Mouse (Mus musculus) limb, embryonic 12.5 days (tissue): Measurements from ENCODE around the gene Glt1d1. TPM values are rescaled to one million over a fixed set of nuclear protein-coding genes. Genes with fewer than 3 reads are reported as not detected.

Experiments used
- ATAC-seq: fragments of 200-750 bp; cut with Nextera tagmentation; 2 replicates; pipeline ENCODE4 v1.8.0; 2017; ENCODE audit warnings: low read depth, moderate TSS enrichment; ENCODE audit not compliant: insufficient number of reproducible peaks, insufficient read depth, low FRiP score, low TSS enrichment
- H3K27ac ChIP-seq: fragments of 300-500 bp; sonication (generic); 2 replicates; pipeline ENCODE4 v1.5.1; 2016; ENCODE audit warnings: mild to moderate bottlenecking, moderate library complexity
- H3K27me3 ChIP-seq: fragments of 300-500 bp; sonication (generic); 2 replicates; pipeline ENCODE4 v1.6.1; 2016; ENCODE audit warnings: mild to moderate bottlenecking, moderate library complexity
- H3K36me3 ChIP-seq: fragments of 300-500 bp; sonication (generic); 2 replicates; pipeline ENCODE4 v1.6.1; 2016; ENCODE audit warnings: mild to moderate bottlenecking, moderate library complexity
- H3K4me1 ChIP-seq: fragments of 300-500 bp; sonication (generic); replicated peaks from 2 replicates; pipeline ENCODE4 v1.6.1; 2016
- H3K4me2 ChIP-seq: fragments of 300-500 bp; sonication (generic); 2 replicates; pipeline ENCODE4 v1.6.1; 2016; ENCODE audit warnings: mild to moderate bottlenecking, moderate library complexity
- H3K4me3 ChIP-seq: fragments of 300-500 bp; sonication (generic); replicated peaks from 2 replicates; pipeline ENCODE4 v1.5.1; 2016; ENCODE audit warnings: mild to moderate bottlenecking
- H3K9ac ChIP-seq: fragments of 300-500 bp; sonication (generic); replicated peaks from 2 replicates; pipeline ENCODE4 v1.6.1; 2016; ENCODE audit warnings: mild to moderate bottlenecking, moderate library complexity
- H3K9me3 ChIP-seq: fragments of 300-500 bp; sonication (generic); 2 replicates; pipeline ENCODE4 v1.6.1; 2016; ENCODE audit warnings: mild to moderate bottlenecking, moderate library complexity
- WGBS: fragments of 180-500 bp; shearing (Covaris S2); methylation state at CpG from one replicate; pipeline ENCODE4 v1.1.7; 2016; 5-methylcytosine and 5-hydroxymethylcytosine counted together
- polyA plus RNA-seq: library from polyadenylated mRNA; unstranded; fragments of >200 nt; fragmentation: Nextera tagmentation; extraction: Ambion mirVana; gene quantifications from 2 replicates; pipeline ENCODE4 v1.2.1, GENCODE M21; 2016

Gene Glt1d1
- polyA plus RNA-seq, 1 experiment from 2014 or later: 0.98 TPM

DNA sequence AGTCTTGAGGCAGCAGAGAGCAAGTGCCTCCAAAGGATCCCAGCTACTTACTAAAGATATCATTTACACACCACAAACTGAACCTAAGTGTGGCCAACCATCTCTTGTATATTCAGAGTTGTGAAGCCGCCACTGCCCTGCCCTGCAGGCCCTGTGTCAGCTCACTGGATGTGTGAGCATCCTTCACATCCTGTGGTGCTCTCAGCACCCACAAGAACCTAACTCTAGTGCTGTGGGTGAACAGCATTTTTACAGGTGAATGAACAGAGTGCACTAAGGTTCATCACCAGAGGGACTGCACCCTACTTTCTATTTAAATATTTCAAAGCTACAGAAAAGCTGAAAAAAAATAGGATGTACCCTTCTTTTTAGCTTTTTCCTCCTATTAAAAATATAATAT lies 20.2 kb upstream of the Glt1d1 start:
- WGBS: 86% methylated on average over 1 of the region's 1 CpGs
- no peak overlapping the region for H3K4me3 ChIP-seq
- H3K27me3 ChIP-seq: no peaks in the 10 kb centered on the region
- no peaks in the 10 kb centered on the region for H3K9me3 ChIP-seq
- H3K4me1 ChIP-seq: peaks cover 24% of the 10 kb centered on the region
- H3K9ac ChIP-seq: no peak overlapping the region
- no peak overlapping the region for H3K4me2 ChIP-seq
- H3K27ac ChIP-seq: no peak overlapping the region
- peaks cover 18% of the 10 kb centered on the region for H3K36me3 ChIP-seq
- no peak for ATAC-seq

DNA sequence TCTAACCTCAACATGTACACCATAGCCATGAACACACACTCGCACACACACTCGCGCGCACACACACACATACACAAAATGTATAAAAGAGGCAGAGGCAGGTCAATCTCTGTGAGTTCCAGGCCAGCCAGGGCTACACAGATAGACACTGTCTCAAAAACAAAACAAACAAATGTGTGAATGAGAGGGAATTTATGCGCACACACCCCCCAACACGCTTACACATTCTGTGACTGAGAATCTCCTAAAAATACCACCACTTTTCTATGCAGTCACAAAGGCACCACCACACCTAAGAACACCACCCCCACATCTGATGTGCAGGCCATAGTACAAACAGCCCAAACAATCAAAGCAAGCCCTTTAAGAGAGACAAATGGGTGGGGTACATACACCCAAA lies 19.7 kb upstream of the Glt1d1 start:
- peaks cover 13% of the 10 kb centered on the region for H3K36me3 ChIP-seq
- H3K27me3 ChIP-seq: no peaks in the 10 kb centered on the region
- H3K4me1 ChIP-seq: peaks cover 24% of the 10 kb centered on the region
- H3K27ac ChIP-seq: no peak overlapping the region
- no peak overlapping the region for H3K4me2 ChIP-seq
- WGBS: 95% methylated on average over 6 of the region's 6 CpGs
- H3K9me3 ChIP-seq: no peaks in the 10 kb centered on the region
- ATAC-seq: no peak
- H3K4me3 ChIP-seq: no peak overlapping the region
- H3K9ac ChIP-seq: no peak overlapping the region

DNA sequence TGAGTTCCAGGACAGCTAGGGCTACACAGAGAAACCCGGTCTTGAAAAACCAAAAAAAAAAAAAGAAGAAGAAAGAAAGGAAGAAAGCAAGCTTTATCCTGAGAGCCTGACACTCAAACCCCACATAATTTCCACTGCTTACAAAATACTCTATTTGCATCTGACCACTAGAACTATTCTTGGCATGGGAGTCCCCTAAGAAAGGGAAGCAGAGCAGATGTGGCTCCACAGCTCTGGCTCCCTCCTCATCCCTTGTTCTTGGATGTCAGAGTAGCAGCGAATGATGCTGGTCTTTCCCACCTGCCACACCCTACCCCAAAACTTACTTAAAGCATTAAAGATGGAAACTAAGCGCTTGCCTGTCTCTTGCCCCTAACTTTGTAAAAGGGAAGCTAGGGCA lies 16.6 kb upstream of the Glt1d1 start:
- WGBS: 84% methylated on average over 3 of the region's 3 CpGs
- ATAC-seq: no peak
- H3K9ac ChIP-seq: peak overlapping the region; percentile 97

DNA sequence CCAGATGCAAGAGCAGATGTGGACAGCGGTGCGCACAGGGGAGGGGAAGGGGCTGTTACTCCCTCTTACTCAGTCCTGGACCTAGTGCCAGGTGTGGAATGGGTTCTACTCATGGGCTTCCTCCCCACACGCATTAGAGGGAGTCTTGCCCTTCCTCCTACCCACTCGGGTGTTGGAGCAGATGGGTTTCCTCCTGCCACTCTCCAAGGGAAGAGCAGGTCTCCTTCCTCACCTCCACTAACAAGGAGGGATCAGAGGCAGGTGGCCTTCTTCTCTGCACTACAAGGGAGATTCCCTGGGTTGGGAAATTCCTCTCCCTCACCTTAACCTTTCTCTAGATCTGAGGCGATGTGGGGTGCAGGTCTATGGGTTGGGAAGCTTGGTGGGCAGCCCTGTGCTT lies 15.9 kb upstream of the Glt1d1 start:
- H3K36me3 ChIP-seq: no peaks in the 10 kb centered on the region
- H3K4me3 ChIP-seq: peak overlapping the region; percentile 94
- no peak overlapping the region for H3K27ac ChIP-seq
- H3K27me3 ChIP-seq: peaks cover 9% of the 10 kb centered on the region; the same call in 1 of the 2 replicates
- peak overlapping the region; percentile 88 for H3K4me2 ChIP-seq
- no peaks in the 10 kb centered on the region for H3K9me3 ChIP-seq
- ATAC-seq: no peak
- peaks cover 21% of the 10 kb centered on the region for H3K4me1 ChIP-seq
- 11% methylated on average over 5 of the region's 5 CpGs for WGBS
- peak overlapping the region; percentile 97 for H3K9ac ChIP-seq

More for the DNA sequence above, 16.6 kb upstream of the Glt1d1 start:
- no peaks in the 10 kb centered on the region for H3K36me3 ChIP-seq
- peak overlapping the region; percentile 94 for H3K4me3 ChIP-seq
- peaks cover 5% of the 10 kb centered on the region; the same call in 1 of the 2 replicates for H3K27me3 ChIP-seq
- no peak overlapping the region for H3K27ac ChIP-seq
- peak overlapping the region; percentile 88 for H3K4me2 ChIP-seq
- peaks cover 24% of the 10 kb centered on the region for H3K4me1 ChIP-seq
- no peaks in the 10 kb centered on the region for H3K9me3 ChIP-seq

DNA sequence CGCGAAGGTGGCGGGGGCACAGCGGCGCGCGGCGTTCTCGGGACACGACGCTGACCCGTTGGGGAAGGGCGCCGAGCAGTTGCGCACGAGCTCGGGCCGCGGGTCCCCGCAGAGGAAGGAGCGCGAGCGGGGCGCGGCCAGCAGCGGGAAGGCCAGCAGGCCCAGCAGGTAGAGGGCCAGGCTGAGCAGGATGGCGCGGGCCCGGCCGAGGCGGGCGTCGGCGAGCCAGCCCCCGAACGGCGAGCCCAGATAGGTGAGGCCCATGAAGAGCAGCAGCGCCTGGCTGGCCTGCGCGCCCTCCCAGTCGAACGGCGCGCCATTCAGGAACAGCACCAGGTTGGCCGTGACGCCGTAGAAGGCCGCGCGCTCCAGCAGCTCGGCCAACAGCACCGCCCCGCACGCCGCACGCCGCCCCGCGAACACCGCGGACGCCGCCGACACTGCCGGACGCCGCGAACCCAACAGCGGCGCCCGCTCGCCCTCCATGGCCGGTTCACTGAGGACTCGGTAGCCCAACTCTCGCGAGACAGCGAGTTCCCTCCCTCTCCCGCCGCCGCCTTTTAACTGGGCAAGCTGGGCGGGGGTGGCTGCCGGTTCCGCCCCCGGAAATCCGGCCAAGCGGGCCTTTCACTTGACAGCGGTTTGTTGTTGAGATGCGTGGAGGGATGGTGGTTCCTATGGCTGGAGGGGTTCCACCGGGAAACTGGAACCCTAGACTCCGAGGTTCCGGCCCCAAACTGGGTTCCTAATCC lies 15.0 kb upstream of the Glt1d1 start:
- H3K4me3 ChIP-seq: peak overlapping the region; percentile 94
- WGBS: under 1% methylated on average over 83 of the region's 91 CpGs
- ATAC-seq: peak; percentile 88
- H3K9me3 ChIP-seq: no peaks in the 10 kb centered on the region
- H3K9ac ChIP-seq: peak overlapping the region; percentile 97
- peaks cover 17% of the 10 kb centered on the region for H3K4me1 ChIP-seq
- no peaks in the 10 kb centered on the region for H3K36me3 ChIP-seq
- H3K4me2 ChIP-seq: peak overlapping the region; percentile 88
- H3K27me3 ChIP-seq: peaks cover 9% of the 10 kb centered on the region; the same call in 1 of the 2 replicates
- peak overlapping the region; percentile 84 for H3K27ac ChIP-seq

DNA sequence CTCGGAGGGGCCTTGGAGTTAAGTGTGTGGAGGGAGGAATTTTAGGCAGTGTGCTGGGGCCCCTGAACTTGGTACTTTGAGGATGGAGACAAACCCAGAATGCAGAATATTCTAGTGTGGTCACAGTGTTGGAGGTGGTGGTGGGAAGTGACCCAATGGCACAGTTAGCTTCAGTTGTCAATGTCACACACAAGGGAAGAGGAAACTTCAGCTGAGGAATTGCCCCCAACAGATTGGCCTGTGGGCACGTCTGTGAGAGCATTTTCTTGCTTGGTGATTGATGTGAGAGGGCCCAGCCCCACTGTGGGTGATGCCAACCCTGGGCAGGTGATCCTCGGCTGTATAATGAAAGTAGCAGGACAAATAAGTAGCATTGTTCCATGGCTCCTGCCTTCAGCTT lies 13.2 kb upstream of the Glt1d1 start:
- Histone ChIP-seq H3K36me3 (no peaks in the 10 kb centered on the region), H3K4me3 (no peak overlapping the region), H3K4me2 (no peak overlapping the region), H3K9ac (no peak overlapping the region), H3K27ac (no peak overlapping the region), H3K9me3 (no peaks in the 10 kb centered on the region), H3K4me1 (peaks cover 17% of the 10 kb centered on the region), H3K27me3 (peaks cover 9% of the 10 kb centered on the region; the same call in 1 of the 2 replicates)
- no peak for ATAC-seq
- 86% methylated on average over 3 of the region's 3 CpGs for WGBS

DNA sequence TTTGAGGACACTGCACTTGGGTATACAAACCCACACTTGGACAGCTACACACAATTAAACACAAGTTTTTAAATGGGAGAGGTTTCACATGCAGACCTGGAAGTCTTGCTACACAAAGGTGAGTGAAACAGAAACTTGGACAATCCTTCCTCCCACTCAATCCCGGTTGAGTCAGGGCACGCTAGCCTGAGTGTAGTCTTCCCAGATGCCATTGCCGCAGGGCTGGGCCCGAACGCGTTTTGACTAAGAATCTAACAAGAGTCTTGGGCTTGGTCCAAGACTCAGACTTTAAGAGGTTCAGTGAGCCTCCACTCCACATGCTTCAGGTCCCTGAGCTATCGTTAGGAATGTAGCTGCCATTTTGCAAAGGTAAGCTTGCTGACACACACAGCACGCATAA lies 11.7 kb upstream of the Glt1d1 start:
- Histone ChIP-seq H3K4me1 (peaks cover 10% of the 10 kb centered on the region), H3K4me2 (no peak overlapping the region), H3K4me3 (no peak overlapping the region), H3K27me3 (peaks cover 9% of the 10 kb centered on the region; the same call in 1 of the 2 replicates), H3K9me3 (no peaks in the 10 kb centered on the region), H3K36me3 (no peaks in the 10 kb centered on the region), H3K27ac (no peak overlapping the region), H3K9ac (no peak overlapping the region)
- ATAC-seq: no peak
- WGBS: 83% methylated on average over 8 of the region's 8 CpGs

DNA sequence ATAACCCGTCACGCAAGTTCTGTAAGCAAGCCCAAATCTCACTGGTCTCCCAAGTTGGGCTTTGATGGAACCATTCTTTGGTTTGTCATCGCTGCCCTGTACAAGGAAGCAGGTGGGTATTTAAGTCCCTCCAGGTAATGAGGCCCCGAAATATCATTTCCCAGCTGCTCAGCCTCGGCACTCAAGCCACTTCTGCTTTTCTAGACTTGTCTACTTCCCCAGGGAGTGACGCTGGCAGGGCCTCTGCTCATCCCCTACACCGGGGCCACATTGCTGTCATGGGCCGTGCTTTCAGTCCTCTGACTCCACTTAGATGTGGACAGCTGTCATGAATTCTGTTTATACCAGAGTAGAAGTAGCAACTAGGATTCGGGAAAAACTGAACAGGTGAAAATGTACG lies 11.0 kb upstream of the Glt1d1 start:
- H3K4me1 ChIP-seq: peaks cover 3% of the 10 kb centered on the region
- no peak overlapping the region for H3K4me2 ChIP-seq
- ATAC-seq: no peak

DNA sequence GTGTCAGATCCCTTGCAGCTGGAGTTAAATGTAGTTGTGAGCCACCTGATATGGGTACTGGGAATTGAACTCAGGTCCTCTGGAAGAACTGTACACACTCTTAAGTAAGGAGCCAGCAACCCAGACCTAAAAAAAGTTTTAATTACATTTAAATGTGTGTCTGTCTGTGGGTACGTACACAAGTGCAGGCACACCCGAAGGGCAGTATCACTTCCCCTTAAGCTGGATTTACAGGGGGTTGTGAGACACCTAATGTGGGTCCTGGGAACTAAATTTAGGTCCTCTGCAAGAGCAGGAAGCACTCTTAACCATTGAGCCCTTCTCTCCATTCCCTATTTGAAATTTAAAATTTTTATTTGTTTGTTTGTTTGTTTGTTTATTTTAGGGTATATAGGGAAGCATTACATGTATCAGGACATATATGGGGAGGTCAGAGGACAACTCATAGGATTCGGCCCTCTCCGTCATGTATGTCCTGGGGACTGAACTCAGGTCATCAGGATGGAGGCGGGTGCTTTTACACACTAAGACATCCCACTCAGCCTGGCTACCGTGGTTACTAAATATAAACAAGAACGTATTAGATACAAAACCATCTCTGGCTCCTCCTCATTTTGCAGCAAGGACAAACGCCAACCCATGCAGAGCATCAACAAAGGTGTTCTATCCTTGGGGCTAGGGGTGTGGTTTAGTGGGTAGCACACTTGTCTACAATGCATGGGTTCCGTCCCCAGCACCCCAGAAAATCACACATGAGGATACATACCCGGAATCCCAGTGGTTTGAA lies 7.4 kb upstream of the Glt1d1 start:
- 84% methylated on average over 10 of the region's 10 CpGs for WGBS
- Histone ChIP-seq H3K27me3 (peaks cover 9% of the 10 kb centered on the region; the same call in 1 of the 2 replicates), H3K4me1 (no peaks in the 10 kb centered on the region), H3K36me3 (no peaks in the 10 kb centered on the region), H3K27ac (no peak overlapping the region), H3K9me3 (no peaks in the 10 kb centered on the region), H3K4me2 (no peak overlapping the region), H3K4me3 (no peak overlapping the region), H3K9ac (no peak overlapping the region)
- ATAC-seq: no peak

More for the DNA sequence above, 11.0 kb upstream of the Glt1d1 start:
- Histone ChIP-seq H3K9me3 (no peaks in the 10 kb centered on the region), H3K27ac (no peak overlapping the region), H3K27me3 (peaks cover 9% of the 10 kb centered on the region; the same call in 1 of the 2 replicates), H3K9ac (no peak overlapping the region), H3K4me3 (no peak overlapping the region), H3K36me3 (no peaks in the 10 kb centered on the region)
- WGBS: 81% methylated on average over 10 of the region's 10 CpGs

DNA sequence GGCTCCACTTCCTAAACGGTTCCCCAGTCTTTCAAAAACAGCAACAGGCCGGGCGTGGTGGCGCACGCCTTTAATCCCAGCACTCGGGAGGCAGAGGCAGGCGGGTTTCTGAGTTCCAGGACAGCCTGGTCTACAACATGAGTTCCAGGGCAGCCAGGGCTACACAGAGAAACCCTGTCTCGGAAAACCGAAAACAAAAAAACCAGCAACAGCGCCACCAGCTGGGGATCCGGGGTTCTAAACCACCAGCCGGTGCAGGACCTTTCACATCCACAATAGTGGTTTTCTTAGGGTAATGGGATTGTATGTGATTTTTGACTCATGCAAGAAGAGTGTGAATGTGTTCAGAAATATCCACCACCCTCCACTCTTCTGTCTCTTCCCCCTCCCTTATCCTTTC lies 4.8 kb upstream of the Glt1d1 start:
- no peak for ATAC-seq
- Histone ChIP-seq H3K4me3 (no peak overlapping the region), H3K4me2 (no peak overlapping the region), H3K36me3 (no peaks in the 10 kb centered on the region), H3K9me3 (no peaks in the 10 kb centered on the region), H3K27me3 (peaks cover 19% of the 10 kb centered on the region), H3K4me1 (peaks cover 6% of the 10 kb centered on the region; the same call in 1 of the 2 replicates), H3K9ac (no peak overlapping the region), H3K27ac (no peak overlapping the region)
- WGBS: 89% methylated on average over 12 of the region's 12 CpGs

DNA sequence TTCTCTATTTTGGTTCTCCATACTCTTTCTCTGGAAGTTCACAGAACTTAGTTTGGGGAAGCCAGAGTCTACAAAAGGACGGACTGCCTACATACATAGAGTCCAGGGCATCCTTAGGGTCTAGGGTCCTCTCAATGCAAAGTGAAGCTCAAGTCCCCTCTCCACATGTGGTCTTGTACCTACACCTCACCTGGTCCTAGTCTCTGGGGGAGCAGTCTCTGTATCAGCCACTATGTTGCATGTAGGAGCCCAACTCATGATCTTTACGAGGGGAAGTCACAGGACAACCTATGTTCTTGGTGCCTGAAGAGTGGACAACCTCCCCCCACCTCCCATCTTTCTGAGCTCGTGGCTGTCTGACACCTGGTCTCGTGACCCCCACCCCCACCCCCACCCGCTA lies 391 bp upstream of the Glt1d1 start:
- Histone ChIP-seq H3K4me1 (peaks cover 11% of the 10 kb centered on the region; the same call in 1 of the 2 replicates), H3K4me2 (peak overlapping the region; percentile 96), H3K36me3 (no peaks in the 10 kb centered on the region), H3K9ac (peak overlapping the region; percentile 64), H3K4me3 (peak overlapping the region; percentile 58), H3K27ac (no peak overlapping the region), H3K9me3 (no peaks in the 10 kb centered on the region), H3K27me3 (peaks cover 34% of the 10 kb centered on the region)
- 10% methylated on average over 5 of the region's 5 CpGs for WGBS
- peak; percentile 52; the same call in 1 of the 2 replicates for ATAC-seq
